9 mouse cellular contexts compared by ENCODE assay signal in genomic region chr1:179709390-179709789, GRCm38 (mm10). TPM values are rescaled to one million over a fixed set of nuclear protein-coding genes. Genes with fewer than 3 reads are reported as not detected.
DNase-seq lines count a peak whose midpoint lies in the region; ATAC-seq lines count a peak whose summit lies in the region.
"Had no signal": no experiment of that assay in that cellular context is flagged by ENCODE, and none has a peak within 500 bp of the region (broad histone marks: within the 10 kb centered on the region; RNA-seq: fewer than 3 reads in every experiment).

No protein-coding gene starts in this region.

- DNase-seq in 3T3-L1 (ENCODE audit: low read depth, low spot score), result peak; percentile 9
- DNase-seq in cerebellum, adult 18-20 months, result peak; percentile 45 to 46
- DNase-seq in gastrocnemius, postnatal 4 days (ENCODE audit: low spot score in 2 of 2), result peak; percentile 26 to 63
- DNase-seq in left cerebral cortex, adult 8-10 months (ENCODE audit: low spot score in 2 of 2), result peak; percentile 27 to 92
- DNase-seq in thymus, postnatal 4 days, result no peak
- no peak for DNase-seq in thymus, postnatal 10 days (ENCODE audit: low spot score in 2 of 2)

- H3K36me3 ChIP-seq in stomach, embryonic 15.5 days, result no peaks in the 10 kb centered on the region
- no peaks in the 10 kb centered on the region for H3K36me3 ChIP-seq in forebrain, embryonic 12.5 days (replicated peaks)
- H3K36me3 ChIP-seq: heart, embryonic 13.5 days had no signal

- H3K27me3 ChIP-seq in stomach, embryonic 15.5 days (replicated peaks), result no peaks in the 10 kb centered on the region
- H3K27me3 ChIP-seq in forebrain, embryonic 12.5 days, result no peaks in the 10 kb centered on the region
- H3K27me3 ChIP-seq: heart, embryonic 13.5 days had no signal

- no peak overlapping the region for H3K27ac ChIP-seq in stomach, embryonic 15.5 days
- H3K27ac ChIP-seq in forebrain, embryonic 12.5 days, result no peak overlapping the region
- H3K27ac ChIP-seq: heart, embryonic 13.5 days had no signal

- H3K9ac ChIP-seq in stomach, embryonic 15.5 days, result no peak overlapping the region
- no peak overlapping the region for H3K9ac ChIP-seq in forebrain, embryonic 12.5 days
- H3K9ac ChIP-seq: heart, embryonic 13.5 days had no signal

- H3K4me2 ChIP-seq in stomach, embryonic 15.5 days, result no peak overlapping the region
- H3K4me2 ChIP-seq in forebrain, embryonic 12.5 days, result no peak overlapping the region
- H3K4me2 ChIP-seq: heart, embryonic 13.5 days had no signal

- H3K9me3 ChIP-seq in stomach, embryonic 15.5 days, result no peaks in the 10 kb centered on the region
- no peaks in the 10 kb centered on the region for H3K9me3 ChIP-seq in forebrain, embryonic 12.5 days
- H3K9me3 ChIP-seq: heart, embryonic 13.5 days had no signal

- H3K4me1 ChIP-seq in stomach, embryonic 15.5 days, result no peaks in the 10 kb centered on the region
- H3K4me1 ChIP-seq in forebrain, embryonic 12.5 days, result no peaks in the 10 kb centered on the region

- peak; percentile 43; the same call in 1 of the 2 replicates for ATAC-seq in stomach, embryonic 15.5 days (ENCODE audit: insufficient read depth, low FRiP score, low read depth)
- ATAC-seq in forebrain, embryonic 12.5 days (ENCODE audit: low FRiP score), result no peak

- WGBS in stomach, embryonic 15.5 days, result 53% methylated on average over 6 of the region's 6 CpGs
- 86% methylated on average over 6 of the region's 6 CpGs for WGBS in forebrain, embryonic 12.5 days

- no peak overlapping the region for H3K4me3 ChIP-seq in stomach, embryonic 15.5 days (replicated peaks)
- H3K4me3 ChIP-seq in forebrain, embryonic 12.5 days (replicated peaks), result no peak overlapping the region
- H3K4me3 ChIP-seq: heart, embryonic 13.5 days had no signal

RNA-seq across cellular contexts. Expression of gene Kif28, which starts 35.7 kb away (rescaled TPM):
- total RNA-seq in gastrocnemius, postnatal 4 days (2021), result under 1 TPM; 0.29 to 0.57 TPM
- total RNA-seq in left cerebral cortex, adult 8-10 months (2022), result under 1 TPM in 2 of 4 experiments, not detected in 2; 0.22 to 0.27 TPM
- polyA plus RNA-seq in stomach, embryonic 15.5 days (2015; fragmentation: Nextera tagmentation; extraction: Ambion mirVana), result 0.05 TPM in 1 of 2 replicates, not detected in the other
- not detected in 2 replicates for polyA plus RNA-seq in forebrain, embryonic 12.5 days (2016; fragmentation: Nextera tagmentation; extraction: Ambion mirVana)
- polyA plus RNA-seq: heart, embryonic 13.5 days had no signal

RNA-seq across cellular contexts. Expression of gene Sccpdh, which starts 41.4 kb away (rescaled TPM):
- total RNA-seq in gastrocnemius, postnatal 4 days (2021), result 10 to 100 TPM; 72.9 to 79.8 TPM
- total RNA-seq in left cerebral cortex, adult 8-10 months (2022), result 10 to 100 TPM; 65.4 to 75.6 (median 71.6) TPM
- polyA plus RNA-seq in stomach, embryonic 15.5 days (2015; fragmentation: Nextera tagmentation; extraction: Ambion mirVana), result 51.5 and 55.0 TPM in 2 replicates
- polyA plus RNA-seq in forebrain, embryonic 12.5 days (2016; fragmentation: Nextera tagmentation; extraction: Ambion mirVana), result 82.2 and 83.1 TPM in 2 replicates

Comparison
In these comparisons a context has a peak if more than half of its experiments do, and no peak if none do; other contexts are left out.
1. DNase-seq: peak in 3T3-L1 (single experiment), cerebellum, adult 18-20 months (2 of 2), gastrocnemius, postnatal 4 days (2 of 2) and left cerebral cortex, adult 8-10 months (2 of 2); none in thymus, postnatal 4 days (single experiment) and thymus, postnatal 10 days (0 of 2).